14 mouse cellular contexts compared by ENCODE assay signal in the genomic region with DNA sequence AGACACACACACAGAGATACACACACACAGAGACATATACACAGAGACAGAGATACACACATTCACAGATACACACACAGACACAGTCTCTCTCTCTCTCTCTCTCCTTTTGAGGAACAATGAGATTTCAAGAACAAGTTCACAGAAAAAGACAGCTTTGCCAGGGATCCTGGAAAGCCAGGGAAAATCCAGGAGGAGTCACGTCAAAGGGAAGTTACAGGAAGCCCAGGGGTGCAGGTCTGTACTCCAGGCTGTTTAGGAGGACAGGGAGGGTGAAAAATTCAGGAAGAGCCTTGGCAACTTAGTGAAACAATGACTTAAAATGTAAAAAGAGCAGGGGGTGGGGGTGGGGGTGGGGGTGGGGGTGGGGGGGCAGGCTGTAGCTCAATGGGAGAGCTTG. TPM values are rescaled to one million over a fixed set of nuclear protein-coding genes. Genes with fewer than 3 reads are reported as not detected.
DNase-seq lines count a peak whose midpoint lies in the region; ATAC-seq and TF ChIP-seq lines count a peak whose summit lies in the region.
"Had no signal": no experiment of that assay in that cellular context is flagged by ENCODE, and none has a peak within 500 bp of the region (broad histone marks: within the 10 kb centered on the region; RNA-seq: fewer than 3 reads in every experiment).

No protein-coding gene starts in this region.

- intact Hi-C loops in left cerebral cortex, postnatal 10 days (cut with DNase I): no loop called here

- H3K4me1 ChIP-seq in forebrain, embryonic 12.5 days: peaks cover 30% of the 10 kb centered on the region
- H3K4me1 ChIP-seq in forebrain, embryonic 15.5 days: peaks cover 18% of the 10 kb centered on the region
- peaks cover 62% of the 10 kb centered on the region for H3K4me1 ChIP-seq in hindbrain, embryonic 10.5 days (replicated peaks)
- H3K4me1 ChIP-seq in hindbrain, embryonic 16.5 days (ENCODE audit: control insufficient read depth, insufficient read depth, low read depth, low read length): peaks cover 6% of the 10 kb centered on the region; the same call in 1 of the 2 replicates
- H3K4me1 ChIP-seq in lung, postnatal 0 days (ENCODE audit: insufficient read depth, low read depth, low read length): peaks cover 22% of the 10 kb centered on the region
- H3K4me1 ChIP-seq in heart, postnatal 0 days (ENCODE audit: control insufficient read depth, insufficient read depth): peaks cover 48% of the 10 kb centered on the region

- no peak overlapping the region for H3K4me2 ChIP-seq in forebrain, embryonic 12.5 days
- H3K4me2 ChIP-seq in forebrain, embryonic 15.5 days (replicated peaks): no peak overlapping the region
- H3K4me2 ChIP-seq in hindbrain, embryonic 16.5 days (ENCODE audit: low read length): no peak overlapping the region
- H3K4me2 ChIP-seq in lung, postnatal 0 days (replicated peaks; ENCODE audit: low read depth, low read length): 0 out of 2 replicates have a peak overlapping the region, but pooled peaks have one; percentile 3
- no peak overlapping the region for H3K4me2 ChIP-seq in heart, postnatal 0 days (ENCODE audit: low read depth, low read length)
- H3K4me2 ChIP-seq: neural tube, embryonic 12.5 days had no signal

- peak overlapping the region; percentile 56; the same call in 1 of the 2 replicates for H3K27ac ChIP-seq in forebrain, embryonic 12.5 days
- no peak overlapping the region for H3K27ac ChIP-seq in forebrain, embryonic 15.5 days (replicated peaks)
- H3K27ac ChIP-seq in hindbrain, embryonic 10.5 days: peak overlapping the region; percentile 50
- no peak overlapping the region for H3K27ac ChIP-seq in hindbrain, embryonic 16.5 days (ENCODE audit: low read depth, low read length)
- H3K27ac ChIP-seq in lung, postnatal 0 days (ENCODE audit: low read length): peak overlapping the region; percentile 35; the same call in 1 of the 2 replicates
- peak overlapping the region; percentile 52 for H3K27ac ChIP-seq in heart, postnatal 0 days (ENCODE audit: low read depth)
- H3K27ac ChIP-seq: neural tube, embryonic 12.5 days had no signal

- WGBS in forebrain, embryonic 12.5 days: 60% methylated on average over 1 of the region's 1 CpGs
- WGBS in forebrain, embryonic 15.5 days: 59% methylated on average over 1 of the region's 1 CpGs
- 62% methylated on average over 1 of the region's 1 CpGs for WGBS in hindbrain, embryonic 10.5 days
- WGBS in hindbrain, embryonic 16.5 days: 33% methylated on average over 1 of the region's 1 CpGs
- 25% methylated on average over 1 of the region's 1 CpGs for WGBS in lung, postnatal 0 days
- WGBS in heart, postnatal 0 days: 54% methylated on average over 1 of the region's 1 CpGs

- H3K9me3 ChIP-seq in forebrain, embryonic 12.5 days: no peaks in the 10 kb centered on the region
- H3K9me3 ChIP-seq in forebrain, embryonic 15.5 days: no peaks in the 10 kb centered on the region
- no peaks in the 10 kb centered on the region for H3K9me3 ChIP-seq in hindbrain, embryonic 10.5 days
- H3K9me3 ChIP-seq in hindbrain, embryonic 16.5 days (ENCODE audit: control insufficient read depth, low read length): no peaks in the 10 kb centered on the region
- no peaks in the 10 kb centered on the region for H3K9me3 ChIP-seq in lung, postnatal 0 days (ENCODE audit: low read length)
- no peaks in the 10 kb centered on the region for H3K9me3 ChIP-seq in heart, postnatal 0 days (replicated peaks; ENCODE audit: control insufficient read depth, low read length)
- H3K9me3 ChIP-seq: neural tube, embryonic 12.5 days had no signal

- H3K9ac ChIP-seq in forebrain, embryonic 12.5 days: no peak overlapping the region
- no peak overlapping the region for H3K9ac ChIP-seq in forebrain, embryonic 15.5 days (replicated peaks)
- H3K9ac ChIP-seq in hindbrain, embryonic 16.5 days (ENCODE audit: low read depth, low read length): no peak overlapping the region
- no peak overlapping the region for H3K9ac ChIP-seq in lung, postnatal 0 days (replicated peaks; ENCODE audit: low read depth)
- no peak overlapping the region for H3K9ac ChIP-seq in heart, postnatal 0 days (replicated peaks; ENCODE audit: low read depth, low read length)
- H3K9ac ChIP-seq: neural tube, embryonic 12.5 days had no signal

- no peak for TF ChIP-seq CTCF in lung, postnatal 0 days (IDR thresholded peaks at IDR 0.05)
- TF ChIP-seq CTCF in heart, postnatal 0 days (IDR thresholded peaks at IDR 0.05; ENCODE audit: low read depth): no peak

- no peak for TF ChIP-seq EP300 in lung, postnatal 0 days (IDR thresholded peaks at IDR 0.05)
- TF ChIP-seq EP300 in heart, postnatal 0 days (IDR thresholded peaks at IDR 0.05; ENCODE audit: low read depth): no peak

- no peaks in the 10 kb centered on the region for H3K36me3 ChIP-seq in forebrain, embryonic 12.5 days (replicated peaks)
- no peaks in the 10 kb centered on the region for H3K36me3 ChIP-seq in forebrain, embryonic 15.5 days
- no peaks in the 10 kb centered on the region; the same call in 1 of the 2 replicates for H3K36me3 ChIP-seq in hindbrain, embryonic 10.5 days
- H3K36me3 ChIP-seq in hindbrain, embryonic 16.5 days (ENCODE audit: control insufficient read depth, insufficient read depth, low read length): no peaks in the 10 kb centered on the region
- no peaks in the 10 kb centered on the region for H3K36me3 ChIP-seq in lung, postnatal 0 days (ENCODE audit: insufficient read depth, low read length)
- no peaks in the 10 kb centered on the region for H3K36me3 ChIP-seq in heart, postnatal 0 days (replicated peaks; ENCODE audit: control insufficient read depth, insufficient read depth, low read length)
- H3K36me3 ChIP-seq: neural tube, embryonic 12.5 days had no signal

- no peak for ATAC-seq in forebrain, embryonic 12.5 days (ENCODE audit: low FRiP score)
- ATAC-seq in forebrain, embryonic 15.5 days (replicated peaks): no peak
- no peak for ATAC-seq in hindbrain, embryonic 16.5 days
- no peak for ATAC-seq in lung, postnatal 0 days
- no peak for ATAC-seq in heart, postnatal 0 days (ENCODE audit: insufficient read depth, low read depth)
- ATAC-seq: intestine, embryonic 16.5 days had no signal

- no peak for DNase-seq in hindbrain, embryonic 10.5 days (ENCODE audit: low spot score)
- DNase-seq in lung, postnatal 0 days (ENCODE audit: low spot score): no peak
- no peak for DNase-seq in lung, adult 18-20 months
- no peak for DNase-seq in heart, postnatal 0 days (ENCODE audit: low spot score)
- DNase-seq in left cerebral cortex, postnatal 10 days (ENCODE audit: extremely low spot score in 1 of 2, low spot score in 2 of 2): no peak
- DNase-seq: cerebellum, adult 9-11 months; gastrocnemius, postnatal 25 days; kidney, postnatal 4 days; thymus, adult 2 months had no signal

- no peak overlapping the region for H3K4me3 ChIP-seq in forebrain, embryonic 12.5 days (replicated peaks)
- no peak overlapping the region for H3K4me3 ChIP-seq in forebrain, embryonic 15.5 days
- H3K4me3 ChIP-seq in hindbrain, embryonic 10.5 days: no peak overlapping the region
- no peak overlapping the region for H3K4me3 ChIP-seq in hindbrain, embryonic 16.5 days (ENCODE audit: low read length)
- H3K4me3 ChIP-seq in lung, postnatal 0 days (ENCODE audit: low read depth, low read length): no peak overlapping the region
- H3K4me3 ChIP-seq in heart, postnatal 0 days (ENCODE audit: low read depth, low read length): no peak overlapping the region
- H3K4me3 ChIP-seq: neural tube, embryonic 12.5 days had no signal

- H3K27me3 ChIP-seq in forebrain, embryonic 12.5 days: no peaks in the 10 kb centered on the region
- H3K27me3 ChIP-seq in forebrain, embryonic 15.5 days: no peaks in the 10 kb centered on the region
- no peaks in the 10 kb centered on the region for H3K27me3 ChIP-seq in hindbrain, embryonic 10.5 days (ENCODE audit: insufficient read depth, poor library complexity, severe bottlenecking)
- no peaks in the 10 kb centered on the region for H3K27me3 ChIP-seq in hindbrain, embryonic 16.5 days (replicated peaks; ENCODE audit: control insufficient read depth, insufficient read depth, low read length)
- no peaks in the 10 kb centered on the region for H3K27me3 ChIP-seq in lung, postnatal 0 days (replicated peaks; ENCODE audit: insufficient read depth, low read length)
- H3K27me3 ChIP-seq in heart, postnatal 0 days (ENCODE audit: control insufficient read depth, insufficient read depth, low read length): no peaks in the 10 kb centered on the region
- H3K27me3 ChIP-seq: neural tube, embryonic 12.5 days had no signal

RNA-seq across cellular contexts. Expression of gene Ksr1, which starts 56.5 kb away (rescaled TPM):
- 4.7 and 7.6 TPM in 2 replicates for polyA plus RNA-seq in forebrain, embryonic 12.5 days (2016; fragmentation: Nextera tagmentation; extraction: Ambion mirVana)
- 4.9 and 5.3 TPM in 2 replicates for polyA plus RNA-seq in forebrain, embryonic 15.5 days (2015; fragmentation: Nextera tagmentation; extraction: Ambion mirVana)
- polyA plus RNA-seq in hindbrain, embryonic 10.5 days (2016; fragmentation: Nextera tagmentation; extraction: Ambion mirVana): 2.7 and 5.2 TPM in 2 replicates
- polyA plus RNA-seq in hindbrain, embryonic 16.5 days (2015; fragmentation: Nextera tagmentation; extraction: Ambion mirVana): 4.4 and 6.1 TPM in 2 replicates
- 2.3 TPM in 2 replicates for polyA plus RNA-seq in lung, postnatal 0 days (2015; fragmentation: Nextera tagmentation; extraction: Ambion mirVana)
- total RNA-seq in heart, postnatal 0 days (2014; rRNA removed; ENCODE audit: low replicate concordance): 7.7 and 15.2 TPM in 2 replicates
- 1.3 and 1.5 TPM in 2 replicates for polyA plus RNA-seq in heart, postnatal 0 days (2015; fragmentation: Nextera tagmentation; extraction: Ambion mirVana)
- total RNA-seq in left cerebral cortex, postnatal 10 days (2021): 10 to 100 TPM; 51.2 to 51.6 TPM

Comparison
In these comparisons a context has a peak if more than half of its experiments do, and no peak if none do; other contexts are left out.
1. H3K27ac ChIP-seq: peak in forebrain, embryonic 12.5 days (single experiment), hindbrain, embryonic 10.5 days (single experiment), lung, postnatal 0 days (single experiment) and heart, postnatal 0 days (single experiment); none in forebrain, embryonic 15.5 days (single experiment) and hindbrain, embryonic 16.5 days (single experiment).